Mouse (Mus musculus) midbrain, embryonic 12.5 days (tissue): ENCODE results near the gene Sp140. TPM values are rescaled to one million over a fixed set of nuclear protein-coding genes. Genes with fewer than 3 reads are reported as not detected.
"Not testable (repeated sequence)": the region's sequence is repeated elsewhere in the genome, so short reads cannot be mapped to it uniquely, and the experiment has no call there.

Experiments used
- ATAC-seq: fragments of 200-750 bp; cut with Nextera tagmentation; 2 replicates; pipeline ENCODE4 v1.8.0; 2017; ENCODE audit warnings: low read depth, moderate TSS enrichment, moderate library complexity; ENCODE audit not compliant: low FRiP score
- H3K27ac ChIP-seq: fragments of 300-500 bp; sonication (generic); replicated peaks from 2 replicates; pipeline ENCODE4 v1.5.1; 2016; ENCODE audit warnings: mild to moderate bottlenecking
- H3K27me3 ChIP-seq: fragments of 300-500 bp; sonication (generic); 2 replicates; pipeline ENCODE4 v1.6.1; 2016; ENCODE audit warnings: mild to moderate bottlenecking
- H3K36me3 ChIP-seq: fragments of 300-500 bp; sonication (generic); 2 replicates; pipeline ENCODE4 v1.6.1; 2016
- H3K4me1 ChIP-seq: fragments of 300-500 bp; sonication (generic); 2 replicates; pipeline ENCODE4 v1.6.1; 2016
- H3K4me2 ChIP-seq: fragments of 300-500 bp; sonication (generic); replicated peaks from 2 replicates; pipeline ENCODE4 v1.6.1; 2016; ENCODE audit warnings: mild to moderate bottlenecking, moderate library complexity
- H3K4me3 ChIP-seq: fragments of 300-500 bp; sonication (generic); 2 replicates; pipeline ENCODE4 v1.5.1; 2016; ENCODE audit warnings: mild to moderate bottlenecking
- H3K9ac ChIP-seq: fragments of 300-500 bp; sonication (generic); replicated peaks from 2 replicates; pipeline ENCODE4 v1.6.1; 2016; ENCODE audit warnings: mild to moderate bottlenecking, moderate library complexity
- H3K9me3 ChIP-seq: fragments of 300-500 bp; sonication (generic); 2 replicates; pipeline ENCODE4 v1.6.1; 2016; ENCODE audit warnings: mild to moderate bottlenecking
- WGBS: fragments of 180-500 bp; shearing (Covaris S2); methylation state at CpG from one replicate; pipeline ENCODE4 v1.1.7; 2016; 5-methylcytosine and 5-hydroxymethylcytosine counted together
- polyA plus RNA-seq: library from polyadenylated mRNA; unstranded; fragments of >200 nt; fragmentation: Nextera tagmentation; extraction: Ambion mirVana; gene quantifications from 2 replicates; pipeline ENCODE4 v1.2.1, GENCODE M21; 2016

Gene Sp140
- 0.72 and 0.92 TPM in 2 replicates for polyA plus RNA-seq

DNA sequence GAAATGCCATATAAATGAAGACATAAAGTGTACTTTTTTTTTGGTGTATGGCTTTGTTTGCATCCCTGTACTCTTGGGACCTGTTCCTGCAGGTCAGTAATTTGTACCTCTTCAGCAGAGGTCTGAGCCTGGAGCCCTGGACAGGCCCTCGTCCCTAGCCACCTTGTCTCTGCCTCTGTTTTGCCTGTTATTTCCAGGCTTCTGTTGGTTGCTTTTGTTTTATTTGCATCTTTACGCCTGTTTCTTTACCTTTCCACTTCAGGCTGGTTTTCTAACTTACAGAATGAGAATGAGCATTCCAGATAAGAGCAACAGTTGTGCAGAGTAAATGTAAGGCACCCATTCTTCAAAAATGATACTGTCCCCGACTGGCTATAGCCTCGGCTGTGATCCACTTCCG, at the start of gene Sp140:
TSS of gene Sp140 (plus strand) at position 301 of the 400 bp plus-strand sequence.
- H3K36me3 ChIP-seq, ATAC-seq, H3K9me3 ChIP-seq, H3K9ac ChIP-seq, H3K27me3 ChIP-seq, H3K4me3 ChIP-seq, H3K27ac ChIP-seq, H3K4me2 ChIP-seq, H3K4me1 ChIP-seq: not testable (repeated sequence)
- 71% methylated on average over 1 of the region's 5 CpGs for WGBS

DNA sequence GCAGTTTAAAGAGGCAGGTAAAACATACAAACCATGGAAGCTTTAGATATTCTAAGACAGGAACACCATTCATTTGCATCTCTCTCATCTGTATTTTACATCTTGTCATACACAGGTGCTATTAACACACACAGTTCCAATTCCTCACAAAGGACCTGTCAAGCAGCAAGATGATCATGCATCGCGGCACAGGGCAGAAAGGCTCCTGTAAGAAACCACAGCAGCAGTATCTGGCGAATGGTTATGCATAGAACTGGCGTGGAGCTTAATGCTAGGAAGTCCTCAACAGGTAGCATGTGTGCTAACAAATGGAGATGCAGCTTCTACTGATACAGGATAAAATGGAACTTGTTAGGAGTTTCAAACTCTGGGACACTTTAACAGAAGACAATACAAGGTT, 44.9 kb upstream of the Sp140 start:
- WGBS, result 81% methylated on average over 4 of the region's 4 CpGs

DNA sequence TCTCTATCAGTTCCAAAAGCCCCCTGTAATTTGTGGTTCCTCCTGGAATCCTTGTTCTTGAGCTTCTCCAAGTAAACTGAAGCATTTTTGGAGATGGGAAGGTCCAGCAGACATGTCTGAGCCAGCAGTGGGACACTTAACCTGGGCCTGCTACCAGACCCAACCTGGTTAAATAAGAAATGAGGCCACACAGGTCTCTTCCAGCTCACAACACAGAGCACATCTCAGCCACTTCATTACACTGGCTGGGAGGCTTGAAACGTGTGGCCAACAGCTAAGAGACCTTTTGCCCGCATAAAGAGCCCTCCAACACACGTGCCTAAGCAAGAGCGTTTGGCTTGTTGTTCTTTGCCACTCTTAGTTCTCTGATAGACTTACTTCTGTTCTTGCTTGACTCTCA, 26.6 kb upstream of the Sp140 start:
- H3K27ac ChIP-seq, H3K4me2 ChIP-seq, ATAC-seq, H3K27me3 ChIP-seq, H3K4me1 ChIP-seq, H3K9ac ChIP-seq, H3K4me3 ChIP-seq, H3K36me3 ChIP-seq, H3K9me3 ChIP-seq: not testable (repeated sequence)
- 72% methylated on average over 4 of the region's 4 CpGs for WGBS

More for the DNA sequence above, 44.9 kb upstream of the Sp140 start:
- H3K4me2 ChIP-seq, H3K27ac ChIP-seq, H3K9ac ChIP-seq, H3K4me3 ChIP-seq, H3K4me1 ChIP-seq, ATAC-seq, H3K27me3 ChIP-seq, H3K9me3 ChIP-seq, H3K36me3 ChIP-seq: not testable (repeated sequence)

DNA sequence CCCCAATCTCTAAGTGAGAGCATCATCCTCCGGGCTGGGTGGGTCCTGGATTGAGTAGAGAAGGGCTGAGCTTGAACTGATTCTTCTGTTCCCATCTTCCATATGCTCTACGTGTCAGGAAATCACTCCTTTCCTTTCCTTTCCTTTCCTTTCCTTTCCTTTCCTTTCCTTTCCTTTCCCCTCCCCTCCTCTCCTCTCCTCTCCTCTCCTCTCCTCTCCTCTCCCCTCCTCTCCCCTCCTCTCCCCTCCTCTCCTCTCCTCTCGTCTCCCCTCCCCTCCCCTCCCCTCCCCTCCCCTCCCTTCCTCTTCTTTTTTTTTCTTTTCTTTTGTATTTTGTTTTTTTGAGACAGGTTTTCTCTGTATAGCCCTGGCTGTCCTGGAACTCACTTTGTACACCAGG, 24.8 kb upstream of the Sp140 start, which contains the start of gene G530012D18Rik:
TSS of gene G530012D18Rik (plus strand) at position 301 of the 400 bp plus-strand sequence.
- not testable (repeated sequence) for H3K9ac ChIP-seq, H3K4me1 ChIP-seq, ATAC-seq, H3K27me3 ChIP-seq, H3K9me3 ChIP-seq, H3K27ac ChIP-seq, H3K4me3 ChIP-seq, H3K36me3 ChIP-seq, H3K4me2 ChIP-seq
- 70% methylated on average over 2 of the region's 3 CpGs for WGBS

DNA sequence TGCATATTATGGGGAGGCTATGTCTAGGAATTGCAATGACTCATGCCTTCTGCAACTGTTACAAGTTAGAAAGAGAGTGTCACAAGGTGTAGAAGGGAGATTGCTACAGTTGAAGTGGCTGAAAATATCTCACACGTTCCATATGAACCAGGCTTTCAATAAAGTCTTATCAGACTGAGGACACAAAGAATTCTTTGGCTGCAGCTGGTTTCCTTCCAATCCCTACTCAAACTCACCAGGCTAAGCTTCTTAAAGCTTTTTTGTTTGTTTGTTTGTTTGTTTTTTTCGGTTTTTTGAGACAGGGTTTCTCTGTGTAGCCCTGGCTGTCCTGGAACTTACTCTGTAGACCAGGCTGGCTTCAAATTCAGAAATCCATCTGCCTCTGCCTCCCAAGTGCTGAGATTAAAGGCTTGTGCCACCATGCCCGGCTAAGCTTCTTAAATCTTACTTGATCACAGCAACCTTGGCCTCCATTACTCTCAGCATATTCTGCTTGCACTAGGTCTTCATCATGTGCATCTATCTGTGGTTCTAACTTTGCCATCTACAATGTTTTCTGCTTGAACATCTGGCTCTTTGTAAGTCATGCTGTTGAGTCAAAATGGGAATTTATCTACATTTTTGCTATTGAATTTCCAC, 21.7 kb upstream of the Sp140 start:
- not testable (repeated sequence) for H3K9ac ChIP-seq, H3K4me1 ChIP-seq, H3K4me3 ChIP-seq, H3K4me2 ChIP-seq, H3K9me3 ChIP-seq, H3K36me3 ChIP-seq, H3K27me3 ChIP-seq, H3K27ac ChIP-seq, ATAC-seq
- 61% methylated on average over 3 of the region's 3 CpGs for WGBS

DNA sequence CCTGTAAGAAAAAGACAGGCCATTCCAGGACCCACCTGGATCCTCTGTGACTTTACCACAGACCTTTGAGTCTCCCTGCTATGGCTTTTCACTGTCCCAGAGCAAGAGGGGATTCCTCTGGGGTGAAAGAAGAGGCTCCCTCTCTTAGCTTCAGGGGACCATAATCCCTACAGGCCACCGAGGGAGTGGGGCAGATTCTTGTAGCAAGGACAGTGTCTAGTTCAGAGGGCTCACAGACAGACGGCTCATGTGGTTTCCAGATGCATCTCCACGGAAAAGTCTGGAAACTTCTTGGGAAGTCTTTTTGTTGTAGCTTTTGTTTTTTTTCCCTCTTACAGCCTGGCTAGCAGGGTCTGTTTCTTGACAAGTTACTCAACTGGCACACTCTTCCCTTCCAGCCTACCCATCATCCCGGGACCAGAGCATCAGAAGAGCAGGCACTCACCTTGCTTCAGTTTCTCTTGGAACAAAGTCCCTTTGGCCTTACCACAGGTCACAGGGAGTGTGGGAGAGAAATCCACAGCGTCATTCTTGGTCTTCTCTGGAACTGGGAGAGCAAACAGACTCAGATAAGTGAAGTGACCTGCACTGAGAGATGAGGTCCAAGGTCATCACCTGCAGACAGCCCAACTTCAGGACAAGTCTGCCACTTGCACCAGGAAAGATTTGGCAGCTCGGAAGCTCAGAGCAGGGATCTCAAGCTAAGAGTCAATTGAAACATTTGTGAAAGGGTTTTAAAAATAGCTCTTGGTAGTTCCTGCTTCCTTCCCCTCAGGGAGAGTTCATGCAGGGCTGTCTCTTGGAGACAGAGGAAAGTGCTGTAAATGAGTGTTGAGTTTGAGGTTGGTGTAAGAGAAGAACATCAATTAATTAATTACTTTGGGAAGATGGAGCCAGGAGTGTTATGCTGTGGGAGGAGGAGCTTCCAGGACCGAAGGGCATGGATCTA, 20.7 kb upstream of the Sp140 start:
- H3K27me3 ChIP-seq, H3K36me3 ChIP-seq, H3K27ac ChIP-seq, H3K9me3 ChIP-seq, ATAC-seq, H3K4me1 ChIP-seq, H3K4me3 ChIP-seq, H3K9ac ChIP-seq, H3K4me2 ChIP-seq: not testable (repeated sequence)
- WGBS, result 76% methylated on average over 6 of the region's 7 CpGs

DNA sequence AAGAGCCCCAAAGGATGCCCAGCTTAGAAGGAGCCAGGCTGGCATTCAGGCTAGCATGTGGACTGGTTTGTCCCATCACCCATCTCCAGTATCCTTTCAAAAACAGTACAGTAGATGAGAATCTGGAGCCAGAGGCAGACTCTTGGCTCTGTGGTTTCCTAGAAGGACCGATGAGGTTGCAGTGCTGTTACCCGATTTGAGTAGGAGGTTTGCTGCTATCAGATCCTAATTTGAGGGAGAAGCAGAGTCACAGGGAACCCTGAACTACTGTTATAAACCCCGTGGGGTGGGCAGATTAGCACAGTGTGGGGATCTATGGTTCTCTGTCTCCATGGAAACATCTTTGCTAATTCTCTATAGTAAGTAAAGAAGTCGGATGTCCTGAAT, 20.0 kb upstream of the Sp140 start:
- not testable (repeated sequence) for H3K27ac ChIP-seq, H3K36me3 ChIP-seq, H3K4me3 ChIP-seq, H3K4me2 ChIP-seq, H3K9me3 ChIP-seq, H3K4me1 ChIP-seq, H3K9ac ChIP-seq, H3K27me3 ChIP-seq
- 65% methylated on average over 3 of the region's 4 CpGs for WGBS
- peak; percentile 56; the same call in 1 of the 2 replicates for ATAC-seq

DNA sequence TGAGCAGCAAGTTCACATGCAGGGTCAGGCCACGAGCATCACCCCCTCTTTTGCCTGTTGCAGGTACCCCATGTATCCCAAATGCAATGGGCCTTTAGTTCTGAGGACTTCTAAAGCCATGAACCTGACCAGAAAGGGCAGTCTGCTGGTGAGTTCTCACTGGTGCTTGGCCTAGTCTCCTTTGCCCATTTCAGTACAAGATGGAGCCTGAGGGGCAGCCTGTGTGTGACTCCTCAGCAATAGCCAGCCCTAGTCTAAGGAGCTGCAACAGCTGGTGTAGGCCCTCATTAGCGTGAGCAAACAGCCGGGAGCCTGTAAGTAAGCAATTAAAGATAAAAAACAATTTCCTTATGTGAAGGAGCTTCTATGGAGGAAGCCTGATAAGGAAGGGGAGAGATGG, 19.6 kb upstream of the Sp140 start:
- not testable (repeated sequence) for H3K4me3 ChIP-seq, H3K4me2 ChIP-seq, H3K9me3 ChIP-seq, H3K4me1 ChIP-seq, H3K27ac ChIP-seq, H3K36me3 ChIP-seq, H3K9ac ChIP-seq, H3K27me3 ChIP-seq
- 74% methylated on average over 3 of the region's 3 CpGs for WGBS
- 0 out of 2 replicates have a peak, but pooled peaks have one; percentile 23 for ATAC-seq

DNA sequence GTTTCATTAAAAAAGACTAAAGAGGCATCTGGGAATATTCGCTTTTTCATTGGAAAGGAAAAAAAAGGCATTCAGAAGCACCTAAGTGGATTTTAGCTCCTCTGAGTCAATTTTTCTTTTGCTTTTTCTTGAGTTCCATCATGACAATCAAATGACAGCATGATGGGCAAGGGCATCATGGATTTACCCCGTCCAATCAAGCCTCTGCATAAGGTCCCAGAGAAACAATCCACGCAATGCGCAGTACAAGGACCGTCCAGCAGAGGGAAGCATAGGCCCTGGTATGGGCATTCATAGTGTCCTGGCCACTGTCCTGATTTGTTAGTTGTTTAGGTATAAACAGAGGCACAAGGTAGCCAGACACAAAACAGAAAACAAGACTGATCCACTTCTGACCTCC, 18.7 kb upstream of the Sp140 start:
- H3K9ac ChIP-seq, H3K4me1 ChIP-seq, H3K27ac ChIP-seq, H3K27me3 ChIP-seq, H3K4me2 ChIP-seq, ATAC-seq, H3K4me3 ChIP-seq, H3K36me3 ChIP-seq, H3K9me3 ChIP-seq: not testable (repeated sequence)
- 29% methylated on average over 5 of the region's 5 CpGs for WGBS

DNA sequence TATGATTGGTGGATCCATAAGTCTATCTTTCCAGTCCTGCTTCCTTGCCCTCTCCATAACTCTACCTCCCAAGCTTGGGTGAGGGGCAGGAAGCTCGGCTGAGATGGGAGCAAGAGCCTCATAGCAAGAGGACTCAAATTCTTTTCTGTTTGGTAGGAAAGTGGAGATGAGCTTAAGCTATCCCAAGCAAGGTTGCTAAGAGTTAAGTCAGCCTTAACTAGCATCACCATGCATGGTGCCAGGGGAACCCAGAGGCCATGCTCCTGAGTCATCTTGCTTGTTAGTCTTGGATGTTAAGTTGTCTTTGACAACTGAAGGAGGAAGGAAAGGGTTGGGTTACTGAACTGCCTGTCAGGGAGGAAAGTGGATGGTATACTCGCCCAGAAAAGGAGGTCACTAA, 11.5 kb upstream of the Sp140 start:
- H3K27ac ChIP-seq, ATAC-seq, H3K9me3 ChIP-seq, H3K4me2 ChIP-seq, H3K4me3 ChIP-seq, H3K27me3 ChIP-seq, H3K36me3 ChIP-seq, H3K9ac ChIP-seq, H3K4me1 ChIP-seq: not testable (repeated sequence)
- WGBS, result 74% methylated on average over 1 of the region's 2 CpGs

DNA sequence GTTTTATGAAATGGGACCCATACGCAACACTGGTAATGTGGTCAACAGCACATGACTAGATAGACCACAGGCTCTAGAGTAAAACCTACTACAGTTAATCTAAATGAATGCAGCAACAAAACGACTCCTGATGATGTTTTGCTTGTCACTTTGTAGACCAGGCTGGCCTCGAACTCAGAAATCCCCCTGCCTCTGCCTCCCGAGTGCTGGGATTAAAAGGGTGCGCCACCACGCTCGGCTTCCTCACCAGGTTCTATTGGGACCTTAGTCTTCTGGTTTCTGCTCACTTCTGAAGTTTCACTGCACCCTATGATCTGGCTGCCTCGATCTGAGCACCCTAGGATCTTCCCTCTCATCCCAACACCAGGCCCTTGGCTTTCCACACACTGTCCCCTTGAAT, 7.7 kb upstream of the Sp140 start:
- H3K4me2 ChIP-seq, H3K9ac ChIP-seq, H3K4me1 ChIP-seq, ATAC-seq, H3K9me3 ChIP-seq, H3K27ac ChIP-seq, H3K27me3 ChIP-seq, H3K36me3 ChIP-seq, H3K4me3 ChIP-seq: not testable (repeated sequence)
- WGBS, result 82% methylated on average over 8 of the region's 8 CpGs

DNA sequence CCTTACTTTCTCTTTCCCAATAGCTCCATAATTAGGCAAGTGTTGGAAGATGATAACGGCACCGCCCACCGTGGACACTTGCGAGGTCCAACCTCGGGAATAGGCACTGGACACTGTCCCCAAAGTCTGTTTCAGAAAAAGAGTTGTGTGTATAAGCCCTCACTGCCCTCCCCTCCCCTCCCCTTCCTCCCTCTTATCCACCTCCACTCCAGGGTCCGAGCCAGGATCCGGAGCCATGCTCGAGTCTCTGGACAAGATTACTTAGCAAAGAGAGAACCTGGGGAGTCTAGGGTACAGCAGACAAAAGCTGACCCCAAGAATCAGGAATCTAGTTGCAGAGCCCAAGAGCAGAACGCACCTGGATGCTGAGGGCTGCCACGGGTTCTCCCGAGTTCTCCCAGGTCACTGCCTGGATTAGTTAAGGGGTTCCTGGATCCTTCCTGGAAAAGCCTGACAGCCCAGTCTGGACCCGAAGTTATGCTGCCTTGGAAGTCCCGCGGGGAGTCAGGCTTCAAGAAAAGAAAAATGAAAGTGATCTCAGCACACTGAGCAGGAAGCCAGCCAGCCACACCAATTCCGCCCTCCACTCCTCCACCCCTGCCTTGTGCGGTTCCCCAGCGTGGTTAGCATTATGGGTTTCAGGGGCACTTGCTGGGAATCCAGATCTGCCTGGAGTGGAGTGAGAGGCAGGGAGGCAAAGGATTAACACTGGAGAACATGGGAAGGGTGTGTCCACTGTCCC, 1.7 kb upstream of the Sp140 start, which contains the start of gene Sp110:
TSS of gene Sp110 (minus strand) at position 547 of the 742 bp plus-strand sequence.
- ATAC-seq, H3K27ac ChIP-seq, H3K4me2 ChIP-seq, H3K4me1 ChIP-seq, H3K4me3 ChIP-seq, H3K9me3 ChIP-seq, H3K36me3 ChIP-seq, H3K27me3 ChIP-seq, H3K9ac ChIP-seq: not testable (repeated sequence)
- WGBS, result 79% methylated on average over 17 of the region's 17 CpGs
